Mouse (Mus musculus): ENCODE results near the gene Trem1. TPM values are rescaled to one million over a fixed set of nuclear protein-coding genes. Genes with fewer than 3 reads are reported as not detected.

Trem1 gene
- polyA plus RNA-seq, 1 experiment from 2014 or later: 0.08 TPM

- H3K36me3 ChIP-seq (ENCODE audit: control insufficient read depth, insufficient read depth): no peaks in the 10 kb centered on the region
- H3K9me3 ChIP-seq (replicated peaks; ENCODE audit: control insufficient read depth, low read length): no peaks in the 10 kb centered on the region
- H3K4me3 ChIP-seq (ENCODE audit: low read length): no peak overlapping the region
- no peak for ATAC-seq (replicated peaks; ENCODE audit: extremely low read depth, insufficient read depth, low FRiP score)
- H3K9ac ChIP-seq (ENCODE audit: low read length): no peak overlapping the region
- H3K4me2 ChIP-seq (ENCODE audit: low read depth, low read length): no peak overlapping the region
- WGBS: 44% methylated on average over 4 of the region's 4 CpGs
- no peak overlapping the region for H3K27ac ChIP-seq (ENCODE audit: low read length)
- H3K27me3 ChIP-seq (ENCODE audit: control insufficient read depth, insufficient read depth, low read length): no peaks in the 10 kb centered on the region
- no peaks in the 10 kb centered on the region for H3K4me1 ChIP-seq (ENCODE audit: control insufficient read depth, insufficient read depth, low read length)
Observed at GRCm38 (mm10) chr17:48235773-48236370, 3.3 kb downstream of the Trem1 start.

GRCm38 (mm10) chr17:48237621-48238020 lies 5.1 kb downstream of the Trem1 start:
- no peak overlapping the region for H3K9ac ChIP-seq (ENCODE audit: low read length)
- no peak overlapping the region for H3K4me2 ChIP-seq (ENCODE audit: low read depth, low read length)
- H3K27ac ChIP-seq (ENCODE audit: low read length): no peak overlapping the region
- H3K27me3 ChIP-seq (ENCODE audit: control insufficient read depth, insufficient read depth, low read length): no peaks in the 10 kb centered on the region
- H3K36me3 ChIP-seq (ENCODE audit: control insufficient read depth, insufficient read depth): no peaks in the 10 kb centered on the region
- H3K4me3 ChIP-seq (ENCODE audit: low read length): no peak overlapping the region
- WGBS: 84% methylated on average over 8 of the region's 8 CpGs
- no peaks in the 10 kb centered on the region for H3K9me3 ChIP-seq (replicated peaks; ENCODE audit: control insufficient read depth, low read length)
- no peaks in the 10 kb centered on the region for H3K4me1 ChIP-seq (ENCODE audit: control insufficient read depth, insufficient read depth, low read length)
- no peak for ATAC-seq (replicated peaks; ENCODE audit: extremely low read depth, insufficient read depth, low FRiP score)

GRCm38 (mm10) chr17:48247221-48247928 lies 14.8 kb downstream of the Trem1 start, which contains the start of gene Trem3:
Gene Trem3, plus strand, starts transcription at chr17:48247777.
- H3K4me1 ChIP-seq (ENCODE audit: control insufficient read depth, insufficient read depth, low read length): no peaks in the 10 kb centered on the region
- H3K4me3 ChIP-seq (ENCODE audit: low read length): no peak within 1 kb of the TSS
- no peaks in the 10 kb centered on the region for H3K27me3 ChIP-seq (ENCODE audit: control insufficient read depth, insufficient read depth, low read length)
- H3K9ac ChIP-seq (ENCODE audit: low read length): no peak within 1 kb of the TSS
- H3K27ac ChIP-seq (ENCODE audit: low read length): no peak within 1 kb of the TSS
- WGBS: 76% methylated on average over 11 of the region's 11 CpGs
- no peak for ATAC-seq (replicated peaks; ENCODE audit: extremely low read depth, insufficient read depth, low FRiP score)
- H3K9me3 ChIP-seq (replicated peaks; ENCODE audit: control insufficient read depth, low read length): no peaks in the 10 kb centered on the region
- H3K36me3 ChIP-seq (ENCODE audit: control insufficient read depth, insufficient read depth): no peaks in the 10 kb centered on the region
- no peak within 1 kb of the TSS for H3K4me2 ChIP-seq (ENCODE audit: low read depth, low read length)

- no peak overlapping the region for H3K4me2 ChIP-seq (ENCODE audit: low read depth, low read length)
- H3K4me1 ChIP-seq (ENCODE audit: control insufficient read depth, insufficient read depth, low read length): no peaks in the 10 kb centered on the region
- H3K27ac ChIP-seq (ENCODE audit: low read length): no peak overlapping the region
- no peaks in the 10 kb centered on the region for H3K9me3 ChIP-seq (replicated peaks; ENCODE audit: control insufficient read depth, low read length)
- H3K9ac ChIP-seq (ENCODE audit: low read length): no peak overlapping the region
- no peaks in the 10 kb centered on the region for H3K27me3 ChIP-seq (ENCODE audit: control insufficient read depth, insufficient read depth, low read length)
- no peak for ATAC-seq (replicated peaks; ENCODE audit: extremely low read depth, insufficient read depth, low FRiP score)
- H3K4me3 ChIP-seq (ENCODE audit: low read length): no peak overlapping the region
- no peaks in the 10 kb centered on the region for H3K36me3 ChIP-seq (ENCODE audit: control insufficient read depth, insufficient read depth)
Observed at GRCm38 (mm10) chr17:48249039-48249438, 16.5 kb downstream of the Trem1 start.

GRCm38 (mm10) chr17:48249501-48249900 lies 16.9 kb downstream of the Trem1 start:
- ATAC-seq (replicated peaks; ENCODE audit: extremely low read depth, insufficient read depth, low FRiP score): no peak
- Histone ChIP-seq H3K4me1 (ENCODE audit: control insufficient read depth, insufficient read depth, low read length) (no peaks in the 10 kb centered on the region), H3K4me3 (ENCODE audit: low read length) (no peak overlapping the region), H3K36me3 (ENCODE audit: control insufficient read depth, insufficient read depth) (no peaks in the 10 kb centered on the region), H3K4me2 (ENCODE audit: low read depth, low read length) (no peak overlapping the region), H3K27ac (ENCODE audit: low read length) (no peak overlapping the region), H3K9me3 (replicated peaks; ENCODE audit: control insufficient read depth, low read length) (no peaks in the 10 kb centered on the region), H3K27me3 (ENCODE audit: control insufficient read depth, insufficient read depth, low read length) (no peaks in the 10 kb centered on the region), H3K9ac (ENCODE audit: low read length) (no peak overlapping the region)
- 71% methylated on average over 11 of the region's 11 CpGs for WGBS

- 79% methylated on average over 7 of the region's 7 CpGs for WGBS
- no peak for ATAC-seq (replicated peaks; ENCODE audit: extremely low read depth, insufficient read depth, low FRiP score)
- no peaks in the 10 kb centered on the region for H3K27me3 ChIP-seq (ENCODE audit: control insufficient read depth, insufficient read depth, low read length)
- no peak overlapping the region for H3K4me2 ChIP-seq (ENCODE audit: low read depth, low read length)
- no peaks in the 10 kb centered on the region for H3K9me3 ChIP-seq (replicated peaks; ENCODE audit: control insufficient read depth, low read length)
- no peaks in the 10 kb centered on the region for H3K4me1 ChIP-seq (ENCODE audit: control insufficient read depth, insufficient read depth, low read length)
- H3K36me3 ChIP-seq (ENCODE audit: control insufficient read depth, insufficient read depth): no peaks in the 10 kb centered on the region
- H3K4me3 ChIP-seq (ENCODE audit: low read length): no peak overlapping the region
- H3K27ac ChIP-seq (ENCODE audit: low read length): no peak overlapping the region
- no peak overlapping the region for H3K9ac ChIP-seq (ENCODE audit: low read length)
Observed at GRCm38 (mm10) chr17:48250631-48251030, 18.1 kb downstream of the Trem1 start.

GRCm38 (mm10) chr17:48256575-48256974 lies 24.0 kb downstream of the Trem1 start:
- H3K9me3 ChIP-seq (replicated peaks; ENCODE audit: control insufficient read depth, low read length): peaks cover 11% of the 10 kb centered on the region
- H3K27ac ChIP-seq (ENCODE audit: low read length): no peak overlapping the region
- no peaks in the 10 kb centered on the region for H3K36me3 ChIP-seq (ENCODE audit: control insufficient read depth, insufficient read depth)
- no peak overlapping the region for H3K9ac ChIP-seq (ENCODE audit: low read length)
- H3K4me3 ChIP-seq (ENCODE audit: low read length): no peak overlapping the region
- no peak overlapping the region for H3K4me2 ChIP-seq (ENCODE audit: low read depth, low read length)
- H3K27me3 ChIP-seq (ENCODE audit: control insufficient read depth, insufficient read depth, low read length): no peaks in the 10 kb centered on the region
- H3K4me1 ChIP-seq (ENCODE audit: control insufficient read depth, insufficient read depth, low read length): no peaks in the 10 kb centered on the region
- ATAC-seq (replicated peaks; ENCODE audit: extremely low read depth, insufficient read depth, low FRiP score): no peak

GRCm38 (mm10) chr17:48261868-48262267 lies 29.3 kb downstream of the Trem1 start:
- H3K27ac ChIP-seq (ENCODE audit: low read length): no peak overlapping the region
- no peak overlapping the region for H3K9ac ChIP-seq (ENCODE audit: low read length)
- no peak overlapping the region for H3K4me2 ChIP-seq (ENCODE audit: low read depth, low read length)
- no peaks in the 10 kb centered on the region for H3K27me3 ChIP-seq (ENCODE audit: control insufficient read depth, insufficient read depth, low read length)
- no peak for ATAC-seq (replicated peaks; ENCODE audit: extremely low read depth, insufficient read depth, low FRiP score)
- H3K4me1 ChIP-seq (ENCODE audit: control insufficient read depth, insufficient read depth, low read length): no peaks in the 10 kb centered on the region
- H3K4me3 ChIP-seq (ENCODE audit: low read length): no peak overlapping the region
- no peaks in the 10 kb centered on the region for H3K36me3 ChIP-seq (ENCODE audit: control insufficient read depth, insufficient read depth)
- 65% methylated on average over 2 of the region's 2 CpGs for WGBS
- peaks cover 11% of the 10 kb centered on the region for H3K9me3 ChIP-seq (replicated peaks; ENCODE audit: control insufficient read depth, low read length)

- ATAC-seq (replicated peaks; ENCODE audit: extremely low read depth, insufficient read depth, low FRiP score): no peak
- H3K27ac ChIP-seq (ENCODE audit: low read length): no peak within 1 kb of the TSS
- H3K27me3 ChIP-seq (ENCODE audit: control insufficient read depth, insufficient read depth, low read length): no peaks in the 10 kb centered on the region
- no peaks in the 10 kb centered on the region for H3K36me3 ChIP-seq (ENCODE audit: control insufficient read depth, insufficient read depth)
- H3K4me3 ChIP-seq (ENCODE audit: low read length): no peak within 1 kb of the TSS
- 72% methylated on average over 3 of the region's 3 CpGs for WGBS
- no peaks in the 10 kb centered on the region for H3K4me1 ChIP-seq (ENCODE audit: control insufficient read depth, insufficient read depth, low read length)
- H3K9me3 ChIP-seq (replicated peaks; ENCODE audit: control insufficient read depth, low read length): peaks cover 10% of the 10 kb centered on the region
- no peak within 1 kb of the TSS for H3K4me2 ChIP-seq (ENCODE audit: low read depth, low read length)
- no peak within 1 kb of the TSS for H3K9ac ChIP-seq (ENCODE audit: low read length)
Observed at GRCm38 (mm10) chr17:48263741-48264362, 31.3 kb downstream of the Trem1 start, which contains the start of gene Treml4. Gene Treml4, plus strand, starts transcription at chr17:48264295.
